Mouse (Mus musculus) CH12.LX (cell line): ENCODE measurements around the gene Tspan7. TPM values are rescaled to one million over a fixed set of nuclear protein-coding genes. Genes with fewer than 3 reads are reported as not detected.

Source experiments
- DNase-seq: peaks from one replicate; pipeline ENCODE4 v3.0.0-alpha.2; 2013; ENCODE audit errors: extremely low read depth
- H3K27ac ChIP-seq: 2 replicates; pipeline ENCODE4 v1.5.1; 2012; ENCODE audit warnings: low read depth, mild to moderate bottlenecking, control low read depth, moderate library complexity; ENCODE audit not compliant: insufficient read depth
- H3K27me3 ChIP-seq: replicated peaks from 2 replicates; pipeline ENCODE3; 2012; ENCODE audit warnings: inconsistent platforms
- H3K36me3 ChIP-seq, 2 experiments: replicated peaks in 1 of 2; 2 replicates each; pipeline versions ENCODE3 to v1.6.1; 2012; ENCODE audit warnings: inconsistent platforms in 1 of 2, low read length in 1 of 2, mild to moderate bottlenecking in 1 of 2, mixed read lengths in 1 of 2, moderate library complexity in 1 of 2; ENCODE audit not compliant: control insufficient read depth in 1 of 2, insufficient read depth in 1 of 2
- H3K4me1 ChIP-seq, 2 experiments: 2 replicates each; pipeline ENCODE4 v1.6.1; 2012; ENCODE audit warnings: inconsistent platforms in 1 of 2, moderate library complexity in 1 of 2; ENCODE audit not compliant: insufficient read depth in 2 of 2, control insufficient read depth in 1 of 2
- H3K4me2 ChIP-seq: 2 replicates; pipeline ENCODE4 v1.6.1; 2012; ENCODE audit warnings: low read depth, mild to moderate bottlenecking, control low read depth; ENCODE audit not compliant: poor library complexity, insufficient read depth, severe bottlenecking
- H3K4me3 ChIP-seq, 3 experiments: fragments of 150-350 bp in 1 of 3; sonication (generic) in 1 of 3; replicated peaks in 1 of 3; 2 replicates each; pipeline versions ENCODE3 to v1.5.1; 2011 to 2012; ENCODE audit warnings: low read depth in 2 of 3, low read length in 2 of 3, mild to moderate bottlenecking in 2 of 3, moderate library complexity in 2 of 3, control low read depth in 1 of 3, improper control_type of control experiment in 1 of 3, inconsistent platforms in 1 of 3, mixed read lengths in 1 of 3; ENCODE audit not compliant: poor library complexity in 1 of 3
- H3K79me2 ChIP-seq: replicated peaks from 2 replicates; pipeline ENCODE4 v1.6.1; 2012; ENCODE audit warnings: mild to moderate bottlenecking, moderate library complexity; ENCODE audit not compliant: control insufficient read depth, poor library complexity, insufficient read depth, severe bottlenecking; ENCODE audit errors: extremely low read depth
- H3K9ac ChIP-seq: 2 replicates; pipeline ENCODE4 v1.6.1; 2012; ENCODE audit warnings: low read depth, mild to moderate bottlenecking, control low read depth, moderate library complexity; ENCODE audit not compliant: insufficient read depth
- H3K9me3 ChIP-seq: replicated peaks from 2 replicates; pipeline ENCODE3; 2012; ENCODE audit warnings: low read length, inconsistent platforms, mixed read lengths
- BHLHE40 ChIP-seq: IDR thresholded peaks from 2 replicates; pipeline ENCODE4 v1.6.1; 2011; ENCODE audit warnings: mild to moderate bottlenecking, low read depth, low read length, improper control_type of control experiment
- CTCF ChIP-seq, 2 experiments: IDR thresholded peaks in 1 of 2; conservative IDR thresholded peaks in 1 of 2; 2 replicates each; pipeline ENCODE4 v1.5.1; 2011 to 2012; ENCODE audit warnings: low read depth in 2 of 2, low read length in 2 of 2, improper control_type of control experiment in 1 of 2, inconsistent platforms in 1 of 2, mild to moderate bottlenecking in 1 of 2, moderate library complexity in 1 of 2
- E2F4 ChIP-seq: IDR thresholded peaks from 2 replicates; pipeline ENCODE4 v1.6.1; 2011; ENCODE audit warnings: low read depth, low read length, improper control_type of control experiment; ENCODE audit not compliant: insufficient replicate concordance
- ETS1 ChIP-seq: conservative IDR thresholded peaks from 2 replicates; pipeline ENCODE4 v1.6.1; 2012; ENCODE audit warnings: low read depth, mild to moderate bottlenecking, inconsistent platforms, low read length, improper control_type of control experiment, moderate library complexity
- IRF4 ChIP-seq: IDR thresholded peaks from 2 replicates; pipeline ENCODE4 v1.6.1; 2014; ENCODE audit warnings: low read depth, mild to moderate bottlenecking, inconsistent platforms, low read length, improper control_type of control experiment
- JUN ChIP-seq: IDR thresholded peaks from 2 replicates; pipeline ENCODE4 v1.6.1; 2011; ENCODE audit warnings: low read depth, mild to moderate bottlenecking, low read length, improper control_type of control experiment, moderate library complexity; ENCODE audit not compliant: insufficient read depth
- KAT2A ChIP-seq: IDR thresholded peaks from 2 replicates; pipeline ENCODE4 v1.6.1; 2012; ENCODE audit warnings: low read length, improper control_type of control experiment, inconsistent platforms; ENCODE audit not compliant: insufficient replicate concordance
- MAX ChIP-seq: IDR thresholded peaks from 2 replicates; pipeline ENCODE4 v1.6.1; 2011; ENCODE audit warnings: low read length, improper control_type of control experiment
- MEF2A ChIP-seq: IDR thresholded peaks from 2 replicates; pipeline ENCODE4 v1.6.1; 2014; ENCODE audit warnings: low read depth, mild to moderate bottlenecking, inconsistent platforms, low read length, improper control_type of control experiment, borderline replicate concordance
- NELFE ChIP-seq: IDR thresholded peaks from 2 replicates; pipeline ENCODE4 v1.6.1; 2011; ENCODE audit warnings: low read depth, low read length, improper control_type of control experiment
- RAD21 ChIP-seq: IDR thresholded peaks from 2 replicates; pipeline ENCODE4 v1.6.1; 2011; ENCODE audit warnings: low read depth, mild to moderate bottlenecking, low read length, improper control_type of control experiment, moderate library complexity
- SMC3 ChIP-seq: IDR thresholded peaks from 2 replicates; pipeline ENCODE4 v1.6.1; 2011; ENCODE audit warnings: low read depth, low read length, improper control_type of control experiment
- TBP ChIP-seq: conservative IDR thresholded peaks from 2 replicates; pipeline ENCODE4 v1.6.1; 2011; ENCODE audit warnings: low read depth, low read length, improper control_type of control experiment
- TCF12 ChIP-seq: IDR thresholded peaks from 2 replicates; pipeline ENCODE4 v1.6.1; 2014; ENCODE audit warnings: low read depth, mild to moderate bottlenecking, inconsistent platforms, low read length, improper control_type of control experiment
- ZMIZ1 ChIP-seq: IDR thresholded peaks from 2 replicates; pipeline ENCODE4 v1.6.1; 2012; ENCODE audit warnings: low read depth, mild to moderate bottlenecking, inconsistent platforms, low read length, improper control_type of control experiment
- ZNF384 ChIP-seq: IDR thresholded peaks from 2 replicates; pipeline ENCODE4 v1.6.1; 2012; ENCODE audit warnings: low read depth, low read length, improper control_type of control experiment, inconsistent platforms
- dilution Hi-C: fragments of 300-500 bp; cut with MboI; formaldehyde crosslinking; loops from 2 replicates; pipeline ENCODE4 v1.14.3; 2020; ENCODE audit warnings: low sequenced_read_pairs; ENCODE audit not compliant: extremely low pct_unique_long_range_greater_than_20kb, extremely low pct_ligation_motif_present
- in situ Hi-C: fragments of 300-500 bp; cut with MboI; formaldehyde crosslinking; loops from 3 replicates; pipeline ENCODE4 v1.14.3; 2019; ENCODE audit warnings: low sequenced_read_pairs, low pct_ligation_motif_present, low pct_unique_long_range_greater_than_20kb, mixed read lengths
- polyA plus RNA-seq: library from polyadenylated mRNA; unstranded; fragments of >175 nt; gene quantifications from 2 replicates; pipeline ENCODE4 v1.2.1, GENCODE M21; 2012; ENCODE audit warnings: low read depth; ENCODE audit not compliant: insufficient read length
- total RNA-seq, 2 experiments: library from RNA; depleted of rRNA; stranded (reverse); fragments of 300-350 nt in 1 of 2; fragments of >200 nt in 1 of 2; gene quantifications; 2 replicates each; pipeline ENCODE4 v1.2.3; 2012 to 2014

Tspan7 gene
- total and polyA plus RNA-seq, 3 experiments: not detected

- Histone ChIP-seq H3K27ac (no peak overlapping the region), H3K4me1 (no peaks in the 10 kb centered on the region), H3K36me3 (no peaks in the 10 kb centered on the region), H3K27me3 (no peaks in the 10 kb centered on the region), H3K4me2 (no peak overlapping the region), H3K9me3 (no peaks in the 10 kb centered on the region), H3K9ac (no peak overlapping the region), H3K4me3 (no peak overlapping the region), H3K79me2 (no peaks in the 10 kb centered on the region)
- in situ Hi-C loops (no loop called here), dilution Hi-C loops (no loop called here)
- DNase-seq: no peak
- TF ChIP-seq MEF2A: no peak
- TF ChIP-seq JUN: no peak
- TF ChIP-seq NELFE: no peak
- no peak for TF ChIP-seq SMC3
- TF ChIP-seq TCF12: no peak
- no peak for TF ChIP-seq MAX
- no peak for TF ChIP-seq ZNF384
- TF ChIP-seq ZMIZ1: no peak
- no peak for TF ChIP-seq TBP
- TF ChIP-seq IRF4: no peak
- TF ChIP-seq RAD21: no peak
Observed at GRCm38 (mm10) chrX:10575406-10575805, 90.4 kb downstream of the Tspan7 start.

- H3K36me3 ChIP-seq: no peaks in the 10 kb centered on the region
- H3K79me2 ChIP-seq: no peaks in the 10 kb centered on the region
- TF ChIP-seq RAD21 (no peak), KAT2A (no peak), E2F4 (no peak), ETS1 (no peak)
- in situ Hi-C loops (no loop called here), dilution Hi-C loops (no loop called here)
- no peak overlapping the region for H3K9ac ChIP-seq
- H3K27me3 ChIP-seq: no peaks in the 10 kb centered on the region
- H3K4me1 ChIP-seq: no peaks in the 10 kb centered on the region
- no peak overlapping the region for H3K4me3 ChIP-seq
- H3K9me3 ChIP-seq: no peaks in the 10 kb centered on the region
- no peak for DNase-seq
- H3K4me2 ChIP-seq: no peak overlapping the region
- no peak overlapping the region for H3K27ac ChIP-seq
Observed at GRCm38 (mm10) chrX:10576349-10576748, 91.4 kb downstream of the Tspan7 start.

- dilution Hi-C loops (no loop called here), in situ Hi-C loops (no loop called here)
- no peak overlapping the region for H3K9ac ChIP-seq
- no peaks in the 10 kb centered on the region for H3K4me1 ChIP-seq
- H3K4me2 ChIP-seq: no peak overlapping the region
- H3K9me3 ChIP-seq: no peaks in the 10 kb centered on the region
- no peaks in the 10 kb centered on the region for H3K79me2 ChIP-seq
- H3K27me3 ChIP-seq: no peaks in the 10 kb centered on the region
- no peak overlapping the region for H3K4me3 ChIP-seq
- TF ChIP-seq CTCF (conservative IDR thresholded peaks at IDR 0.05 in 1 of 2, IDR thresholded peaks at IDR 0.05 in 1 of 2; ENCODE audit: low read depth in 2 of 2, low read length in 2 of 2): peak; percentile 14 to 56; a peak in 2 of 4 replicates
- TF ChIP-seq SMC3: peak; percentile 33
- no peak for TF ChIP-seq BHLHE40
- TF ChIP-seq RAD21: peak; percentile 58
- TF ChIP-seq, all 38 proteins: peak for 3
- peak; percentile 33 for DNase-seq
- Histone ChIP-seq H3K36me3 (no peaks in the 10 kb centered on the region), H3K27ac (no peak overlapping the region)
Observed at GRCm38 (mm10) chrX:10577356-10577755, 92.4 kb downstream of the Tspan7 start.
